Mouse (Mus musculus): ENCODE results near the gene Gtf2f1.
"Not testable (repeated sequence)": the region's sequence is repeated elsewhere in the genome, so short reads cannot be mapped to it uniquely, and the experiment has no call there.

The Gtf2f1 gene

GRCm38 (mm10) chr17:57011236-57012141 is at the start of gene Gtf2f1, which contains the start of gene Gm17949:
Gene Gtf2f1 (minus strand): TSS chr17:57011288.
Gene Gm17949 (plus strand): TSS chr17:57011469.
- peak; percentile 91 for DNase-seq

GRCm38 (mm10) chr17:57060231-57060801 is 49.2 kb upstream of the Gtf2f1 start:
- DNase-seq: peak; percentile 98

GRCm38 (mm10) chr17:57059486-57059977 is 48.4 kb upstream of the Gtf2f1 start, which contains the start of gene Slc25a23:
Gene Slc25a23 (minus strand): TSS chr17:57059863.
- peak; percentile 73 for DNase-seq

GRCm38 (mm10) chr17:57058891-57059485 is 47.9 kb upstream of the Gtf2f1 start, which contains the start of gene Crb3:
Gene Crb3 (plus strand): TSS chr17:57059105.
- peak; percentile 60 for DNase-seq

GRCm38 (mm10) chr17:57056246-57056645 is 45.2 kb upstream of the Gtf2f1 start:
- DNase-seq: no peak

GRCm38 (mm10) chr17:57051679-57052078 is 40.6 kb upstream of the Gtf2f1 start:
- DNase-seq: not testable (repeated sequence)

GRCm38 (mm10) chr17:57048816-57049215 is 37.7 kb upstream of the Gtf2f1 start:
- no peak for DNase-seq

GRCm38 (mm10) chr17:57047406-57047805 is 36.3 kb upstream of the Gtf2f1 start:
- DNase-seq: no peak

GRCm38 (mm10) chr17:57041554-57041953 is 30.5 kb upstream of the Gtf2f1 start, which contains the start of gene Slc25a41:
Gene Slc25a41 (minus strand): TSS chr17:57041654.
- no peak for DNase-seq

- DNase-seq: no peak
Measured at GRCm38 (mm10) chr17:57038978-57039377, 27.9 kb upstream of the Gtf2f1 start.

- peak; percentile 45 for DNase-seq
Measured at GRCm38 (mm10) chr17:57032854-57033253, 21.8 kb upstream of the Gtf2f1 start.

GRCm38 (mm10) chr17:57031661-57032420 is 20.8 kb upstream of the Gtf2f1 start:
- peak; percentile 100 for DNase-seq

GRCm38 (mm10) chr17:57030931-57031660 is 20.0 kb upstream of the Gtf2f1 start, which contains the start of gene Khsrp:
Gene Khsrp (minus strand): TSS chr17:57031522.
- no peak for DNase-seq

- no peak for DNase-seq
Measured at GRCm38 (mm10) chr17:57029691-57030090, 18.6 kb upstream of the Gtf2f1 start.

GRCm38 (mm10) chr17:57027471-57027870 is 16.4 kb upstream of the Gtf2f1 start:
- no peak for DNase-seq

- no peak for DNase-seq
Measured at GRCm38 (mm10) chr17:57020960-57021359, 9.9 kb upstream of the Gtf2f1 start.

GRCm38 (mm10) chr17:57019693-57020092 is 8.6 kb upstream of the Gtf2f1 start:
- no peak for DNase-seq

- DNase-seq: peak; percentile 40
Measured at GRCm38 (mm10) chr17:57012245-57012795, 1.2 kb upstream of the Gtf2f1 start.

- DNase-seq: no peak
Measured at GRCm38 (mm10) chr17:57010911-57011235, 215 bp downstream of the Gtf2f1 start.

- DNase-seq: no peak
Measured at GRCm38 (mm10) chr17:57007137-57007905, 3.8 kb downstream of the Gtf2f1 start.

- no peak for DNase-seq
Measured at GRCm38 (mm10) chr17:57003994-57004393, 7.1 kb downstream of the Gtf2f1 start.
